21 mouse cellular contexts compared by ENCODE assay signal in the genomic region with DNA sequence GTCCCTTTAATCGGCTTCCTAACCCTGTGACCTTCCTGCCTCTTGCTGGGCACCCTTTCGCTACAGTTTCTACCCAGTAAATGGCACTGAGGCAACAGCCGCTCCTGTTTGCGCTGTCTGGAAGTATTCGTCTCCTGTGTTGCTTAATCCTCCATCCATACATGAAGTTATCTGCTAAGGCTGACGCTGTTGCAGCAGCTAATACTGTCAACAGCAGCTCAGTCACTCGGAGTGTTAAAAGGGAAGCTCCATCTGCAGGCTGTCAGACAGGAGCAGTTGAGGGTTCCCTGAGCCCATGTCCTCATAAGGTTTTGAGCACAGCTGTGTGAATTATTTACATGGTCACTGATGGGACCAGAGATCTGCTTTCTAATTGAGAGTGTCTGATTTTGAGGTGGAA.
A peak's percentile ranks its signal among the peaks of the same experiment; 100 is the strongest.
DNase-seq lines count a peak whose midpoint lies in the region; ATAC-seq lines count a peak whose summit lies in the region.
"Had no signal": no experiment of that assay in that cellular context is flagged by ENCODE, and none has a peak within 500 bp of the region (broad histone marks: within the 10 kb centered on the region; RNA-seq: fewer than 3 reads in every experiment).

No protein-coding gene starts in this region.

- 0 out of 2 replicates have a peak, but pooled peaks cover 5% of the 10 kb centered on the region for H3K4me1 ChIP-seq in hindbrain, embryonic 14.5 days (replicated peaks; ENCODE audit: control insufficient read depth, insufficient read depth, low read length)
- H3K4me1 ChIP-seq in hindbrain, embryonic 10.5 days (replicated peaks) = peaks cover 7% of the 10 kb centered on the region; the same call in 1 of the 2 replicates
- H3K4me1 ChIP-seq in midbrain, embryonic 14.5 days (ENCODE audit: control insufficient read depth, insufficient read depth, low read length) = peaks cover 5% of the 10 kb centered on the region; the same call in 1 of the 2 replicates
- H3K4me1 ChIP-seq in midbrain, embryonic 11.5 days (ENCODE audit: control insufficient read depth, insufficient read depth, low read length) = no peaks in the 10 kb centered on the region
- H3K4me1 ChIP-seq: embryonic facial prominence, embryonic 15.5 days; forebrain, embryonic 10.5 days had no signal

- peak overlapping the region; percentile 9; the same call in 1 of the 2 replicates for H3K27ac ChIP-seq in hindbrain, embryonic 14.5 days
- no peak overlapping the region for H3K27ac ChIP-seq in hindbrain, embryonic 10.5 days
- peak overlapping the region; percentile 42 for H3K27ac ChIP-seq in midbrain, embryonic 14.5 days (replicated peaks; ENCODE audit: low read depth, low read length)
- no peak overlapping the region for H3K27ac ChIP-seq in midbrain, embryonic 11.5 days (ENCODE audit: low read depth, low read length)
- H3K27ac ChIP-seq: embryonic facial prominence, embryonic 15.5 days; forebrain, embryonic 10.5 days had no signal

- no peak overlapping the region for H3K9ac ChIP-seq in hindbrain, embryonic 14.5 days
- H3K9ac ChIP-seq in midbrain, embryonic 14.5 days (replicated peaks; ENCODE audit: low read length) = no peak overlapping the region
- no peak overlapping the region for H3K9ac ChIP-seq in midbrain, embryonic 11.5 days (ENCODE audit: low read length)
- H3K9ac ChIP-seq: embryonic facial prominence, embryonic 15.5 days had no signal

- no peak overlapping the region for H3K4me3 ChIP-seq in hindbrain, embryonic 14.5 days (replicated peaks; ENCODE audit: low read length)
- no peak overlapping the region for H3K4me3 ChIP-seq in hindbrain, embryonic 10.5 days
- no peak overlapping the region for H3K4me3 ChIP-seq in midbrain, embryonic 14.5 days (replicated peaks; ENCODE audit: low read depth, low read length)
- H3K4me3 ChIP-seq in midbrain, embryonic 11.5 days (ENCODE audit: low read depth, low read length) = no peak overlapping the region
- H3K4me3 ChIP-seq: embryonic facial prominence, embryonic 15.5 days; erythroblast, embryonic 14.5 days; forebrain, embryonic 10.5 days had no signal

- DNase-seq in hindbrain, embryonic 14.5 days (ENCODE audit: low spot score) = no peak
- no peak for DNase-seq in hindbrain, embryonic 10.5 days (ENCODE audit: low spot score)
- peak; percentile 51 for DNase-seq in midbrain, embryonic 14.5 days
- no peak for DNase-seq in midbrain, embryonic 11.5 days (ENCODE audit: low spot score, missing footprints)
- DNase-seq in retina, postnatal 1 day = peak; percentile 19
- no peak for DNase-seq in urinary bladder, postnatal 36 days (ENCODE audit: low spot score in 2 of 2)
- DNase-seq: adrenal gland, adult 2 months; adrenal gland, postnatal 25 days; cerebellum, adult 2 months; cerebellum, postnatal 14 days; embryo, embryonic 11 days; gastrocnemius, postnatal 14 days had no signal

- H3K4me2 ChIP-seq in hindbrain, embryonic 14.5 days (replicated peaks) = no peak overlapping the region
- no peak overlapping the region for H3K4me2 ChIP-seq in midbrain, embryonic 14.5 days (ENCODE audit: low read length)
- no peak overlapping the region for H3K4me2 ChIP-seq in midbrain, embryonic 11.5 days
- H3K4me2 ChIP-seq: embryonic facial prominence, embryonic 15.5 days; heart, embryonic 11.5 days had no signal

- WGBS in hindbrain, embryonic 14.5 days = 63% methylated on average over 7 of the region's 7 CpGs
- 76% methylated on average over 7 of the region's 7 CpGs for WGBS in hindbrain, embryonic 10.5 days
- 62% methylated on average over 7 of the region's 7 CpGs for WGBS in midbrain, embryonic 14.5 days
- 58% methylated on average over 7 of the region's 7 CpGs for WGBS in midbrain, embryonic 11.5 days

- H3K36me3 ChIP-seq in hindbrain, embryonic 14.5 days (replicated peaks; ENCODE audit: control insufficient read depth, insufficient read depth) = no peaks in the 10 kb centered on the region
- no peaks in the 10 kb centered on the region for H3K36me3 ChIP-seq in hindbrain, embryonic 10.5 days
- H3K36me3 ChIP-seq in midbrain, embryonic 14.5 days (ENCODE audit: control insufficient read depth, insufficient read depth, low read length) = no peaks in the 10 kb centered on the region
- H3K36me3 ChIP-seq in midbrain, embryonic 11.5 days (ENCODE audit: control insufficient read depth, insufficient read depth, low read length) = no peaks in the 10 kb centered on the region
- H3K36me3 ChIP-seq: embryonic facial prominence, embryonic 15.5 days; forebrain, embryonic 10.5 days had no signal

- no peak for ATAC-seq in hindbrain, embryonic 14.5 days (ENCODE audit: low FRiP score)
- no peak for ATAC-seq in midbrain, embryonic 14.5 days (ENCODE audit: low FRiP score, low TSS enrichment)
- ATAC-seq in midbrain, embryonic 11.5 days (ENCODE audit: low FRiP score) = no peak
- ATAC-seq in megakaryocyte progenitor cell, adult 5-6 weeks (replicated peaks; ENCODE audit: poor library complexity) = peak; percentile 66
- ATAC-seq: forebrain, embryonic 16.5 days; hindbrain, embryonic 16.5 days; inflammation-experienced regulatory T-cells, adult 6 months; intestine, postnatal 0 days had no signal

- H3K27me3 ChIP-seq in hindbrain, embryonic 14.5 days (ENCODE audit: control insufficient read depth, insufficient read depth, low read length) = no peaks in the 10 kb centered on the region
- no peaks in the 10 kb centered on the region for H3K27me3 ChIP-seq in hindbrain, embryonic 10.5 days (ENCODE audit: insufficient read depth, poor library complexity, severe bottlenecking)
- H3K27me3 ChIP-seq in midbrain, embryonic 14.5 days (ENCODE audit: control insufficient read depth, insufficient read depth, low read length) = no peaks in the 10 kb centered on the region
- no peaks in the 10 kb centered on the region for H3K27me3 ChIP-seq in midbrain, embryonic 11.5 days (ENCODE audit: control insufficient read depth, insufficient read depth, low read length)
- H3K27me3 ChIP-seq: embryonic facial prominence, embryonic 15.5 days had no signal

- no peaks in the 10 kb centered on the region for H3K9me3 ChIP-seq in hindbrain, embryonic 14.5 days (ENCODE audit: control insufficient read depth, low read length)
- H3K9me3 ChIP-seq in hindbrain, embryonic 10.5 days = no peaks in the 10 kb centered on the region
- no peaks in the 10 kb centered on the region for H3K9me3 ChIP-seq in midbrain, embryonic 14.5 days (ENCODE audit: control insufficient read depth, low read length)
- no peaks in the 10 kb centered on the region for H3K9me3 ChIP-seq in midbrain, embryonic 11.5 days (ENCODE audit: control insufficient read depth, low read length)
- H3K9me3 ChIP-seq: embryonic facial prominence, embryonic 15.5 days; forebrain, embryonic 10.5 days had no signal

Comparison
In these comparisons a context has a peak if more than half of its experiments do, and no peak if none do; other contexts are left out.
1. DNase-seq: peak in midbrain, embryonic 14.5 days (single experiment) and retina, postnatal 1 day (single experiment); none in hindbrain, embryonic 14.5 days (single experiment), hindbrain, embryonic 10.5 days (single experiment), midbrain, embryonic 11.5 days (single experiment) and urinary bladder, postnatal 36 days (0 of 2).
2. H3K27ac ChIP-seq: peak in hindbrain, embryonic 14.5 days (single experiment) and midbrain, embryonic 14.5 days (single experiment); none in hindbrain, embryonic 10.5 days (single experiment) and midbrain, embryonic 11.5 days (single experiment).